Mouse (Mus musculus) adrenal gland, postnatal 25 days (tissue): Measurements from ENCODE around the gene Astn2. TPM values are rescaled to one million over a fixed set of nuclear protein-coding genes. Genes with fewer than 3 reads are reported as not detected.

ENCODE experiments used
- DNase-seq: peaks from one replicate; pipeline ENCODE4 v3.0.0; 2021; ENCODE audit warnings: mixed read lengths
- total RNA-seq: library from RNA; stranded (reverse); gene quantifications from 2 replicates; pipeline ENCODE4 v1.2.3, GENCODE M21; 2021

Astn2 gene
- total RNA-seq, 1 experiment from 2014 or later = 1.1 TPM

DNA sequence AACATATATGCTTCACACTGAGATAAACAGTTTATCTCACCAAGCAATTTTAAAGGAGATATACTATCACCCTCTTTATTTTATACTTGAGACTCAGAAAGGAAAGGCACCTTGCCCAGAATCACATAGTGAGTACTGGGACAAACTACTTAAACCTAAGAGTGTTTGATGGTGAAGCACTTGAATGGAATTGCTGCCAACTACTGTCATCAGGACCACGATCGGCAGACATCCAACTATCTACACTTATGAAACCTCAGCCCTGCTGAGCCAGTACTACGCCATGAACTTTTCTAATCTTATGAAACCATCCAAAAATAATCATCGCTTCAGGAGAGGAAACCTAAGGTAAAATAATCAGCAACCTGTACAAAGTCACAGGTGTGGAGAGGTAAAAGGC is 1005.0 kb downstream of the Astn2 start:
- DNase-seq = no peak

GRCm38 (mm10) chr4:65396806-65397205 is 1007.6 kb downstream of the Astn2 start:
- no peak for DNase-seq

DNA sequence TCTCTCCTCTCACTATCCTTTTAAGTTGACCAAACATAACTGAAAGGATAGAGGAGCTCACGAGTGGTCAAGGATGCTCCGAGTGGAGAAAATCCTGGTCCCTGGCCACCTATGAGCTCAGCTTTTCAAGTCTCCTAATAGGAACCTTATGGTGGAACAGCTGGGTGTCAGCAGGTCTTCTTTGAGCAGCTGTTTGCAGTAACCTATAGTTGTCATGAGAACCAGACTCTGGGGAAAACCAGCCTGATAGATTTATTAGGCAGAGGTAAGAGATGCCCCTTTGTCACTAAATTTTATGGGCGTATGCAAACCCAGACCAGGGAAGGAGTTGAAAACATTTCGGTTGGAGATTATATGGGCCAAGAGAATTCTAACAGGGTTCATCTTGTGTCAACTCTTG is 1013.4 kb downstream of the Astn2 start:
- no peak for DNase-seq

GRCm38 (mm10) chr4:65383070-65383469 is 1021.3 kb downstream of the Astn2 start:
- no peak for DNase-seq

DNA sequence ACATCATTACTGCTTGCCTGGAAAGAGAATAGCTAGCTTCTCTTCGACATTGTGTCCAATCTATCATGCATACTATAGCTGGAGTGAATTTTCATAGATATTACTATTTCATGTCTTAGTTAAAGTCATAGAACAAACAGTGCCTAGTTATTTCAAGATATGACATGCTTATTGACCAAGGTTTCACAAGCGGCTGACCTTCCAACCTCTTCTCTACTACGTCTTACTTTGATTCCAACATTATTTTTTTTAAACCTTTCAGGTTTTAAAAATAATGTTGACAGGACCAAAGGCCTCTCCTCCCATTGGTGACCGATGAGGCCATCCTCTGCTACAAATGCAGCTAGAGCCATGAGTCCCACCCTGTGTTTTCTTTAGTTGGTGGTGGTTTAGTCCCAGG is 1025.0 kb downstream of the Astn2 start:
- DNase-seq = no peak

- DNase-seq = no peak
These were observed 1027.8 kb downstream of the Astn2 start for GRCm38 (mm10) chr4:65376571-65376970.

DNA sequence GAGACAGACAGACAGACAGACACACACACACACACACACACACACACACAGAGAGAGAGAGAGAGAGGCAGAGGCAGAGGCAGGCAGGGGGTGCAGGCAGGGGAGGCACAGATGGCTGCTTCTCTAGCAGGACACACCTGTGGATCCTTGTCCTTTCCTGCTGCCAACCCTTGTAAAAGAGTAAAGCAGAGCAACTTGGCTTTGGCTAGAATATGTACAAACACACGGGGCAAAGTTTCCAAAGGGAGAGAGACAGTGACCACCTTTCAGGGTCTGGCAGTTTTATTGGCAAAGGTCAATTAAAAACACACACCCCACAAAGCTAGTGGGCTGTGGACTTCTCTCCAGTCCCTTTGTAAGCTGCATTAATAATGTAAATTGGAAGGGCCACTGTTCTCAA is 1030.6 kb downstream of the Astn2 start:
- no peak for DNase-seq

- no peak for DNase-seq
These were observed 1031.7 kb downstream of the Astn2 start for GRCm38 (mm10) chr4:65372731-65373130.

- no peak for DNase-seq
These were observed 1037.3 kb downstream of the Astn2 start for GRCm38 (mm10) chr4:65367135-65367534.

DNA sequence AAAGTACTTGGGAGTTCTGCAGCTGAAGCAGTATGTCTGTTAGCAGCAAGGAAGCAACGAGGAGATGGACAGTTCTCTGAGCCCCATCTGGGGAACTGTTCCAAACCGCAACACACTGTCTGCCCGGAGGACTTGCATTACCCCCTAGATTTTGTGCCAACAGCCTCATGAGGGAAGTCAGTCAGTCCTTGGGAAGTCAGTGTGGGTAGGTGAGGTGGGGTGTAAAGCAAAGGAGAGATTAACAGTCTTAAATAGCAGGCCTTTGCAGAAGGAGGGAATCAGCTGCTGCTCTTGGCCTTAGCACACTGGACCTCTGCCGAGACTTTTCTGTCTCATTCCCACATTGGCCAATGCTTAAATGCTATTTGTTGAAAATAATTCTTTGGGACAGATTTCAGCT is 1049.8 kb downstream of the Astn2 start:
- DNase-seq = no peak

DNA sequence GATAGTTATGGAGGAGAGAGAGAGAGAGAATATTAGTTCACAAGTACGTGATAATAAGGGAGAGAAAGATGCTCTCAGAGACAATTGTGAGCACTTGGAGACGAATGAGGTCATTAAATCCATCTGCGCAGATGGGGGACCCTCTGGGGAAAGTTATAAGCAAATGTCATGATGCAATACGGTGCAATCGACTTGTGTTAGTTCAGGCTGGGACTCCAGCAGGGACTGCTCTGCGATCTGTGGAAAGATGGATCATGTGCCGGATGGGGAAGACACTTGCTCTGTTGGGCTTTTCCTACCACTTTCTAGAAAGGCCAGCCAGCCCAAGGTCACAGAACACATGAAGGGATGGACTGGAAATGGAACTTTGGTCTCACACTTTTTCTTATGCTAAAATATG is 1053.9 kb downstream of the Astn2 start:
- DNase-seq = no peak

GRCm38 (mm10) chr4:65341766-65342165 is 1062.6 kb downstream of the Astn2 start:
- no peak for DNase-seq

DNA sequence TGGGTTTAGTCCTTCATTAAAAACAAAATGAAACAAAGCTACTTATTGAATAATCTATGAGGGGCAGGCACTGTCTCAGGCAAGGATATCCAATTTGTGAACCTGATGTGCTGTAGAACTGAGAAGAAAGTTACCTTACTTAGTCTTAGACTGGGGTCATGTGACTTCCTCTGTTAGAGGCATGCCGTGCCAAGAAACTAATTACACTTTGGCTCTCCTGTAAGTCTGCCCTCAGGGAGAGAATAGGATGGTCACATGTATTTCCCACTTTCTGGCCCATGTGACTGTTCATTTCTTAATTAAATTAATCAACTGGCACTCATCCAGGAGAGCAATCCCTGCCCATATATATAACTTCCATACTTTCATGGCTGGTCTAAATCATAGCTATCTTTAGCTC is 1070.7 kb downstream of the Astn2 start:
- no peak for DNase-seq
